Mouse (Mus musculus) forebrain, embryonic 11.5 days (tissue): ENCODE measurements at regions not wholly inside any gene's neighbourhood (a gene's known extent, or its start where the extent isn't known, plus 50 kb on each side); places are given as distances from the start of the nearest gene placed in this dataset.

Experiments used
- ATAC-seq: fragments of 200-750 bp; cut with Nextera tagmentation; replicated peaks from 2 replicates; pipeline ENCODE4 v1.8.0; 2017; ENCODE audit warnings: moderate TSS enrichment; ENCODE audit not compliant: low FRiP score
- DNase-seq: peaks from one replicate; pipeline ENCODE4 v3.0.0-alpha.2; 2017; ENCODE audit warnings: low spot score
- H3K27ac ChIP-seq: fragments of 300-500 bp; sonication (generic); 2 replicates; pipeline ENCODE4 v1.5.1; 2014; ENCODE audit warnings: low read depth, low read length
- H3K27me3 ChIP-seq: fragments of 300-500 bp; sonication (generic); 2 replicates; pipeline ENCODE4 v1.6.1; 2014; ENCODE audit warnings: mild to moderate bottlenecking, low read length, mixed read lengths; ENCODE audit not compliant: control insufficient read depth, insufficient read depth
- H3K36me3 ChIP-seq: fragments of 300-500 bp; sonication (generic); 2 replicates; pipeline ENCODE4 v1.6.1; 2014; ENCODE audit warnings: mild to moderate bottlenecking, low read length, moderate library complexity, mixed read lengths; ENCODE audit not compliant: control insufficient read depth, insufficient read depth
- H3K4me1 ChIP-seq: fragments of 300-500 bp; sonication (generic); replicated peaks from 2 replicates; pipeline ENCODE4 v1.6.1; 2014; ENCODE audit warnings: low read length, mixed read lengths; ENCODE audit not compliant: control insufficient read depth, insufficient read depth
- H3K4me2 ChIP-seq: fragments of 300-500 bp; sonication (generic); 2 replicates; pipeline ENCODE4 v1.6.1; 2014; ENCODE audit warnings: low read depth, mild to moderate bottlenecking, low read length, moderate library complexity, mixed read lengths; ENCODE audit not compliant: severe bottlenecking
- H3K4me3 ChIP-seq: fragments of 300-500 bp; sonication (generic); 2 replicates; pipeline ENCODE4 v1.5.1; 2014; ENCODE audit warnings: low read depth, low read length
- H3K9ac ChIP-seq: fragments of 300-500 bp; sonication (generic); 2 replicates; pipeline ENCODE4 v1.6.1; 2014; ENCODE audit warnings: low read length
- H3K9me3 ChIP-seq: fragments of 300-500 bp; sonication (generic); 2 replicates; pipeline ENCODE4 v1.6.1; 2016; ENCODE audit warnings: low read length, mixed read lengths; ENCODE audit not compliant: control insufficient read depth
- WGBS: fragments of 180-500 bp; shearing (Covaris S2); extraction: QIAGEN DNeasy Blood & Tissue Kit; methylation state at CpG from one replicate; pipeline ENCODE4 v1.1.7; 2014; 5-methylcytosine and 5-hydroxymethylcytosine counted together

DNA sequence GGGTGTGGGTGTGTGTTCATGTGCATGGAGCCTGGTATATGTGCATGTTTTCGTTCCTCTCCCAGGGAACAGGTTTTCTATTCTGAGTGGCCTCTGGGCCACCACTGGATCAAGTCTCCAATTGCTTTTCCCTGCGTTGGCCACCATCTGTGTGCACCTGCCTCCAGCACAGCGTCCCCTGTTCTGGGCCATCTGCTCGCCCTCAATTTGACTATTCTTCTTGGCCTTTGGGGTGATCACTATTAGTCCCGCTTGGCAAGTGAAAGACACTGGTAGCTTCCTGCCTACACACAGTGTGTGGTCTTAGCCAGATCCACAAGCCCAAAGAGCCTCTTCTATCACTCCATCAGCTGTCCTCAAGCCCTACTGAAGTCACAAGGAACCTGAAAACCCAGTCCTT lies 80.8 kb upstream of the Ppp1r26 start:
- no peaks in the 10 kb centered on the region for H3K27me3 ChIP-seq
- peaks cover 6% of the 10 kb centered on the region; the same call in 1 of the 2 replicates for H3K4me1 ChIP-seq
- no peak overlapping the region for H3K27ac ChIP-seq
- H3K9ac ChIP-seq: no peak overlapping the region
- no peaks in the 10 kb centered on the region for H3K9me3 ChIP-seq
- H3K4me2 ChIP-seq: no peak overlapping the region
- H3K4me3 ChIP-seq: no peak overlapping the region
- H3K36me3 ChIP-seq: no peaks in the 10 kb centered on the region
- 85% methylated on average over 5 of the region's 5 CpGs for WGBS
- ATAC-seq (no peak), DNase-seq (no peak)

GRCm38 (mm10) chr2:28374838-28375237 lies 71.8 kb upstream of the Ppp1r26 start:
- Histone ChIP-seq H3K27me3 (no peaks in the 10 kb centered on the region), H3K4me3 (no peak overlapping the region), H3K27ac (no peak overlapping the region), H3K4me2 (no peak overlapping the region), H3K9ac (no peak overlapping the region), H3K4me1 (peaks cover 6% of the 10 kb centered on the region; the same call in 1 of the 2 replicates), H3K9me3 (no peaks in the 10 kb centered on the region), H3K36me3 (no peaks in the 10 kb centered on the region)
- WGBS: 15% methylated on average over 3 of the region's 3 CpGs
- DNase-seq: peak; percentile 72
- ATAC-seq: no peak

GRCm38 (mm10) chr2:28377948-28378822 lies 68.4 kb upstream of the Ppp1r26 start:
- Histone ChIP-seq H3K9me3 (no peaks in the 10 kb centered on the region), H3K27me3 (no peaks in the 10 kb centered on the region), H3K36me3 (no peaks in the 10 kb centered on the region), H3K27ac (no peak overlapping the region), H3K4me1 (peaks cover 2% of the 10 kb centered on the region; the same call in 1 of the 2 replicates), H3K4me3 (no peak overlapping the region), H3K4me2 (no peak overlapping the region), H3K9ac (no peak overlapping the region)
- DNase-seq (no peak), ATAC-seq (no peak)
- 72% methylated on average over 9 of the region's 9 CpGs for WGBS

DNA sequence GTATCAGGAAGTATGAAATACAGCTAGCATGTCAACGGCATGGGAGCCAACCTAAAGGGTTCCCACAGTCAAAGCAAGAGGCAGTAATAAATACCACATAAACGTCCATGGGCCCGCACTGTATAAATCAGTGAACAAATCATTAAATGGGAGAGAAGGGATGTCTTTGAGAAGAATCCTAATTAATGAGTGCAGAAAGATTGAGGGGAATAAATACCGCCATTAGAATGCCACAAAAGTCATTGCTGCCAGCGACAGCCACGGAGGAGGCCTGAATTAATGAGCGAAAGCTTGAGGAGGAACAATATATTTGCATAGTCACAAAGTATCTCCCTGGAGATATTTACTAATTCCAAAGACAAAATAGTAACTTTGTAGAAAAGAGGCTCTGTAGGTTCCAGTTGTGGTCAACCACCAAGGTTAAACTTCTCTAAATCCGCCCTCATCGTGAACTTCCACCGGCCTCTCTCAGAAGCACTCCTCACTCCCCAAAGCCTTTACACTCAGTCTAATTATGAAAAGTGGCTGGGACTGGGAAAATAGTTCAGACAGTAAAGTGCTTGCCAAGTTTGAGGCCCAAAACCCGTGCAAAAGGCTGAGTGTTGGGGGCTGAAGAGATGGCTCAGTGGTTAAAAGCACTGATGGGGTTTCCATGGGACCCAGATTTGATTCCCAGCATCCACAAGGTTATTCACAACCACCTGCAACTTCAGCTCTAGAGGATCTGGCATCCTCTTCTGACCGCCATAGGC lies 64.4 kb upstream of the Ppp1r26 start:
- H3K4me1 ChIP-seq: peaks cover 5% of the 10 kb centered on the region; the same call in 1 of the 2 replicates
- WGBS: 85% methylated on average over 12 of the region's 12 CpGs
- ATAC-seq (no peak), DNase-seq (no peak)
- H3K4me3 ChIP-seq: no peak overlapping the region
- no peaks in the 10 kb centered on the region for H3K27me3 ChIP-seq
- H3K4me2 ChIP-seq: no peak overlapping the region
- no peaks in the 10 kb centered on the region for H3K9me3 ChIP-seq
- no peak overlapping the region for H3K9ac ChIP-seq
- no peak overlapping the region for H3K27ac ChIP-seq
- no peaks in the 10 kb centered on the region for H3K36me3 ChIP-seq

DNA sequence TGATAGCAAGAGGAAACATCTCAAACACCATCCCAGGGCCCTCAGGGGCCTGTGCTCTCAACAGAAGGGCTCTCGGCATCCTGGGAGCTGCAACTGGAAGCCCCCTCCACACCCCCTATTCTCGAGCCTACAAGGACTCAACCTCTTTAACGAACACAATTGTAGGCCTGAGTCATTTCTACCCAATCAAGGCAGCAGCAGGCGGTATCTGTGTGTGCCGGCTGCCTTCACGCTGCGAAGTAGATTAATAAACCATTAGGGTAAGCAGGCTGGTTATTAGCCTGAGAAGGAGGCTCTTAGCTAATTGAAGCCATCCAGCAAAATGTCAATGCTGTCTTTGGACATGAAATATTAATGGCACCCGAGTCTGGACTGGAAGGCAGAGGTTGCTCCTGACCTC lies 61.7 kb upstream of the Ppp1r26 start:
- no peaks in the 10 kb centered on the region for H3K9me3 ChIP-seq
- H3K4me1 ChIP-seq: peaks cover 6% of the 10 kb centered on the region; the same call in 1 of the 2 replicates
- no peak overlapping the region for H3K9ac ChIP-seq
- H3K27me3 ChIP-seq: no peaks in the 10 kb centered on the region
- no peaks in the 10 kb centered on the region for H3K36me3 ChIP-seq
- H3K4me2 ChIP-seq: no peak overlapping the region
- whole genome bisulfite sequencing: 36% methylated on average over 8 of the region's 8 CpGs
- no peak overlapping the region for H3K4me3 ChIP-seq
- H3K27ac ChIP-seq: peak overlapping the region; percentile 47; the same call in 1 of the 2 replicates
- no peak for ATAC-seq
- DNase-seq: peak; percentile 56

DNA sequence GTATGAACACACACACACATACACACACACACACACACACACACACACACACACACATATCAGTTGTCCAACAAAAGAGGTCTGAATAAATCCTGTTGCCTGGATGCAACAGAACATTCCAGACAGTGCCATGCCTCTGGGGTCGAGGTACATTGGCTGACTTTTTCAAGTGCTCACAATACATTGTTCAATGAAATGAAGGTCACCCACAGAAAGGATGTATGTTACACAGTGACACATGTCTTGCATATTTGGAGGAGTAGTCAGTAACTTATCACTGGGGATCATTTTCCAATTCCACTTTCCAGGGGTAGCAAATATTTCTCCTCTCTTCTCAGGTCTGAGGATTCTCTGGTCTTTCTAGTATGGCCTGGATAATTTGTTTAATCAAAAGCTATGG lies 59.8 kb upstream of the Ppp1r26 start:
- no peak for ATAC-seq
- Histone ChIP-seq H3K9me3 (no peaks in the 10 kb centered on the region), H3K9ac (no peak overlapping the region), H3K36me3 (no peaks in the 10 kb centered on the region), H3K27ac (no peak overlapping the region), H3K4me1 (peaks cover 4% of the 10 kb centered on the region; the same call in 1 of the 2 replicates), H3K4me3 (no peak overlapping the region), H3K4me2 (no peak overlapping the region), H3K27me3 (no peaks in the 10 kb centered on the region)
- no peak for DNase-seq
- 58% methylated on average over 1 of the region's 1 CpGs for WGBS

DNA sequence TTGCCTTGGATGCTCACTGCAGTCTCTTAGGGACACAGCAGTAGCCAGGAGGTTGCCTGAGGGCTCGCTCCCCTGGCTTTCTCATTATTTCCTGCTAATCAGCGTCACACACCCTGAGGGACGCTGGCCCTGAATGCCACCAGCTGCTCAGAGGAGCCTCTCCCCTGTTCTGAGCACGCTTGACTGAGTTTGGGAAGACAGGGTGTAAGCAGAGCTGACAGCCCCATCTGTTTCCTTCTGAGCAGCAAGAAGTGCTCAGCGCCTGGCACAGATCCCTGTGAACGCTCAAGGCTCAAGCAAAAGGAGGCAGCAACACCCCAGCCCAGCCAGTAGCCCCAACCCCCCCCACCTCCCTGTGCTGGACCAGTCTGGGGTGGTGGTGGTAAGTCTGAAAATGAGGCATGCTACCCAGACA lies 59.2 kb upstream of the Ppp1r26 start:
- H3K9ac ChIP-seq: no peak overlapping the region
- H3K27me3 ChIP-seq: no peaks in the 10 kb centered on the region
- peak; percentile 76 for ATAC-seq
- H3K9me3 ChIP-seq: no peaks in the 10 kb centered on the region
- H3K4me3 ChIP-seq: no peak overlapping the region
- WGBS: 7% methylated on average over 6 of the region's 6 CpGs
- DNase-seq: peak; percentile 82
- H3K4me2 ChIP-seq: no peak overlapping the region
- no peaks in the 10 kb centered on the region for H3K36me3 ChIP-seq
- H3K4me1 ChIP-seq: peaks cover 4% of the 10 kb centered on the region; the same call in 1 of the 2 replicates
- H3K27ac ChIP-seq: peak overlapping the region; percentile 38; the same call in 1 of the 2 replicates

DNA sequence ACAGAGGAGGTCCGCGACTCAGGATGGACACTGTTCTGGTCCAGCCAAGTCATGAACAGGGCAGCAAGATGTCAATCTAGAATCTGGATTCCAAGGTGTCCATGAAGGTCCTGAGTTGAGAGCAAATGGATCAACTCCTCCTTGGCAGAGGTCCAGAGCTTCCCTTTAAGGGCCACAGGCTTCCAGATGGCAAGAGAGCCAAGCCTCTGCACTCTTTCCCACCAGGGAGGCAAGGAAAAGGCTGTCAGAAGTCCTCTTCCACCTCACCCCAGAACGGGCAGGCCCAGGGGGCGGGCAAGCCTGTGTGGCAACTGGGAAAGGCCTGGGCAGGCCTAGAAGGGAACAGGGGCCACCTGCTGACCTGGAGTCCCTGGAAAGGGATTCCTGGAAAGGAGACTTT lies 58.7 kb upstream of the Ppp1r26 start:
- Histone ChIP-seq H3K9me3 (no peaks in the 10 kb centered on the region), H3K27ac (peak overlapping the region; percentile 38; the same call in 1 of the 2 replicates), H3K27me3 (no peaks in the 10 kb centered on the region), H3K9ac (no peak overlapping the region), H3K4me1 (peaks cover 4% of the 10 kb centered on the region; the same call in 1 of the 2 replicates), H3K4me3 (no peak overlapping the region), H3K36me3 (no peaks in the 10 kb centered on the region), H3K4me2 (no peak overlapping the region)
- no peak for DNase-seq
- 75% methylated on average over 4 of the region's 4 CpGs for WGBS
- ATAC-seq: no peak
